Mouse (Mus musculus) thymus, postnatal 10 days (tissue): Measurements from ENCODE around the gene Mob3b.

ENCODE experiments used
- DNase-seq, 2 experiments: peaks; one replicate each; pipeline ENCODE4 v3.0.0; 2021; ENCODE audit warnings: low spot score in 2 of 2

The Mob3b gene

DNA sequence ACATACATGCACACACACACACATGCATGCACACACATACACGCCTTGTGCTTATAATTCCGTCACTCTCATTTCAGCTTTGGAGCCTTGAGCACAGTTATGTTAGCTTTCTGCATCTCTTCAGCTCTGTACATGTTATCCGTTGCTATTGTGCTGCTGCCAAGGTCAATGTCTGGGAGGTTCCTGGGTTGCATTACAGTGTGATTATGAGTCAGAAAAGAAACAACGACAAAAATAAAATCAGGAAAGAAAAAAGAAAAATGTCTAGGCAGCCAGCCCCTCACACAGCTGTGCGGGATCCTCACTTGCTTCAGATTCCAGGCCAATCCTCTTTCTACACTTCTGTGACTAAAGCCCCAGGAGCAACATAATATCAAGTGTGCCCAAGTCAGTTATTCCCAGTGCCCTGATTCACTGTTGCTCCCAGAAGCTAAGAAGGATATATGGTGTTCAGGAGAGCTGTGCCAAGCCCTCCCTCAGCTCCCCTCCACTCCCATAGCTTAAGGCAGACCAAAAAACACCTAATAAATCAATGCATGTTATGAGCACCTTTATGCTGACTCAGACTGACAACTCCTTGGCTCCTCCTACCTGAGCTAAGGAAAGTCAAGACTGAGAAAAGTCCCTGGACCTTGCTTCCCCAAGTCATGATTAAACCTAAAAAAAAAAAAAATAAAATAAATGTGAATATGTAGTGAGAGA is 152.1 kb downstream of the Mob3b start:
- DNase-seq = no peak

DNA sequence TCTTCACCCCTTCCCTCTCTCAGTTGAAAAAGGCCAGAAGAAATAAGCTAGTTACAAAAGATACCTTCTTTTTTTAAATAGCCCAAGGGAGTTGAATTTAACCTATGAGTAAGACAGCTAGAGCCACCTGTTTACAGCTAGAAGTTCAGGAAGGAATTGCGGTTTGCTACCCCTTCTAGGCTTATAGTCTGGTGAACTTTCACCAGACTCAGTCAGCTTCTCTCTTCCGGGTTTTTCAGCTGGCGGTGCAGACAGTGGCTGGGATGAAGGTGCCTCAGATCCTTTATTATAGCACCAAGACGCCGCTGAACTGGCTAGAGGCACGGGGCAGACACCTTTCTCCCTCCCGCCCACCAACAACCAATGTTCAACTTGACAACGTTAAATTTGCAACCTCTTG is 152.8 kb downstream of the Mob3b start:
- no peak for DNase-seq

DNA sequence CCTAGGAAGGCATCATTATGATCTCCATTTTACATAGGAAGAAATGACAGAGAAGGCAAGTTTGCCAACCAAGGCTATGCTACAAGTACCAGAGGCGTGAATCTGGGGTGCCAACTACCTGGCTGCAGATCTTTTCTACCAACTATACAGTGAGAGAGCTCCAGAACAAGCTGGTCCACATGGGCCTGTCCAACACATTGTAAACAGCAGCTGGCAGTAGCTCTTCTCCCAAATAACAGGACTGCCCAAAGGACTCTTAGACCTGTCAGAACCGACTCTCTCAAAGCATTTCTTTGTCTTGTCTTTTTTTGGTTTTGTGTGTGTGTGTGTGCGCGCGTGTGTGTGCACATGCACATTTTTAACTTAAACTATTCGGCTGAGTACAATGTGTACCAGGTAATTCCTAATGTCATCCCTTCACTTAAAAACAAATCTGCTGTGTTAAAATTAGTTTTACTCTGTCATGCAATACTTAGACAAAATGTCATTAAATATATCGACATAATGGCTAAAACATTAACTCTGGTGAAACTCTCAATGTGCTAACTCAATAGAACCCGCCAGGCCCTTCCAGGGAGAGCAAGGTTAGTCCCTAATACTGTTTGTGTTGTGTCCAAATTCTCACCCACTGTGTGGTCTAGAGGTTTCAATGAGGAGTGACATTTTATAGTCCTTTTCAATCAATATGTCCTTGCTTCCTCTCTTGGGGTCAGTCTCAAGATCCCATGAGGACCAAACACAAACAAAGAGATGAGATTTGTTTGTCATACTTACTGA is 153.5 kb downstream of the Mob3b start:
- no peak for DNase-seq

DNA sequence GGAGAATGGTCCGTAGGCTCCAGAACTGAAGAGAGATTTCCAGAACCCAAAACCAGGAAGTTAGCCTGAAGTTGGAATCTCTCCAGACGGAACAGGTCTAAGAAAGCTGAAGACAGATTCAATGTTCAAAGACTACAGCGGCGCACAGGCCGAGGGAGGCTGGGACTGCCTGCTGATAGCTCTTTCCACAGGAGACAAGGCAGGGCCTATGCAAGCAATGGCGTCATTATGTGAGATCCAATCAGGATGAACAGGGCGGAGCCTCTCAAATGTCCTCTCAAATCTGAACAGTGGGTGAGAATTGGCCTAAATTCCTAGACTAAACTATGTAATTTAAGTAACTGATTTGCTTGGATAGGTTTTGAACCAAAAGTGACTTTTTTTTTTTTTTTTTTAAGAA is 160.7 kb downstream of the Mob3b start:
- no peak for DNase-seq

DNA sequence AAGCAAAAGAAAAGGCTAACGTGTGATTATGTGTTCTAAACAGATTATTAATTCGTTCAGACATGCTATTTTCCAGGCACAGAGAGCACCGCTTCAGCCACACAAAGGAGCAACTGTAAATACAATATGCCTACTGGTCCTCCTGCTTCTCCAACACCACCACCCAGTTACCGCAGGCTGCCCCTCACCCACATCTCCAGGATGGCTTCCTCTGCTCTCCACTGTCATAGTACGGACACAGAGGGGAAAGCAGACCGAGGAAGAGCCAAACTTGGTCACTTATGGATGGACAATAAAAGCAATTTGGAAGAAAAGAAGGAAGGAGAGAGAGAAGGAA is 163.7 kb downstream of the Mob3b start:
- DNase-seq = no peak

DNA sequence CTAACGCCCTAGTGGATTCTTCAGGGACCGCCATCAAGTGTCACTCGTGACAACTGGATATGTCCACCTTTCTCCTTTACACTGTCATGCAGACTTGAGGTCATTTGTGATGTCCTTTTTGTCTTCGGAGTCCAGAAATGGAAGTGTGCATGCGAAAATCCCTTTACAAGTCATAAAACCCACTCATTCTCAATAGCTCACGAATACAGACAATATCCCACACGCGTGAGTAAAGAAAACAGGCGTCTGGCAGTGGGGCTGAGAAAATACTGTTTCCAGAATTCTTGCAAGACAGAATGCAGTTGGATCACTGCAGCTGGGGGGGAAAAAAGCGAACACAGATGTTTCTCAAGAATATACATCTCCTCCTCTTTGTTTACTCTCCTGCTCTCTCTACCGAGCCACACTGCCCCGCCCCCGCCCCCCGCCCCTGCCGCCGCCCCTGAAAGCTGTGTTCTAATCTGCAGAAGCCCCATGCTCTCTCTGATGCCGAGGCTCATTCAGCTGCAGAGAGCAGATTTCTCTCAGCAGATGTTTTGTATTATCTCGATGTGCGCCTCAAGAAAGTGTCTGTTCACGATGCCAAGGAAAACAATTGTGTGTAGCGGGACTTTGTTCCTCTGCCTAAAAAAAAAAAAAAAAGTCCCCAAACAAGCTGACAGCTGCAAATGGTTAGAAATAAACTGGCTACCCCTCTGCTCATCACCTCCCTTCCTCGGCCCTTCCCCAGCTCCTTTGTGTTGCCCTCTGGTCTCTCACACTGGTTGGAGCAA is 164.2 kb downstream of the Mob3b start:
- no peak for DNase-seq

DNA sequence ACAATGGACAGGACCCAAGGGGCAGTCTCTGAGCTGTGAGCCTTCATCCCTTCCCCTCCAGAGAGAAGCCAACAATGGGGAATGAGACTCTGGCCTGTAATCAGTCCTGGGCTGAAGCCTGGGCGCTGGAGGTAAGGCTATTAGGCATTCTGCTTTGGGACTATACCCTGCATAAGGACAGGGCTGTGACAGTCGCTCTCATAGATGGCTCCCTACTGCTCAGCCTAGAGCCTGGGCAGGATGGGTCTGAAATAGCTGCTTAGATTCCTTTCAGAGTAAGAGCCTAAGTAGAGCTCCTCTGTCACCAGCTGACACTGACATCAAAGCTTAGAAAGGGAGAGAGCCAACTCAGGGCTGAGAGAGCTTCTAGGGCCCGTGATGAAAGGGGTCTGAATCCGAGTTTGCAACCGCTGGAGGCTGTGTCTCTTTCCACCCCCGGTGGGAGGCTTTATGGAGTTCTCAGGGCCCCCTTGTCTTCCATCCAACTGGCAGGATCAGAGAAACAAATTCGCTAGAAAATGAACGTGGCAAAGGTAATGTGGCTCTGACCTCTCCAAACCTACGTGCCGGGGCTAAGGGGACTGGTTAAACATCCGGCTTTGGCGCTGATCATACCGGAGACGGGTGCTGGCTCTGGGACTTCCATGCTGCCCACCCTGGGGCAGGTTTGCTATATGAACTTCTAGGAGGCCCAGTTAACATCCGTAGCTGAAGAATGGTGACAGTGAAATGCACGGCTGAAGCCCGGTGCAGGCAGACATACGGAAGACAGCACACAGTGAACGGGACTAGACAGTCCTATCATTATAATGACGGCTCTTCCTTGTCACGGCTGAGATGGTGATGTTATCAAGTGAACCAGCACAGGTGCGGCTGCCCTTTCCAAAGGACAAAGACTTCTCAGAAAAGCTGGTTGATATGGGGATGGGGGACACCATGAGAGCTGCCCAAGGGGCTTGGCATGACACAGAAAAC is 165.1 kb downstream of the Mob3b start:
- no peak for DNase-seq

DNA sequence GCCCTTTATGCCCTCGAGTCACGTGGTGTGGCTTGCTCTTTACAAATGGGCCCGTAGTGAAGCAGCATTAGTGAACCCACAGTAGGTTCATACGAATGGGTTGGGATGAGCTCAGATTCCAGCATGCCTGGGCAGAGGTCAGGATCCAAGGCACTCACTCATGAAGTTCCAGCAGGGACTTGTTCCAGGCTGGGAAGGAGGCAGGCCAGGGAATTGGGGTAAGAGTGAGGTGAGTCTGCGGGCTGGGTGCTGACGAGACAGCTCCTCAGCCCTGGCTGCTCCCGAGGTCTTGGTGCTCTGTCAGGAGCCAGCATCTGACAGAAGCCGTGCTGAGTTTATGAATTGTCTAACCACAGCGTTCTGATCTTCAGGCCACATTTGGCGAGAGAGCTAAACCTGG is 166.2 kb downstream of the Mob3b start:
- no peak for DNase-seq

DNA sequence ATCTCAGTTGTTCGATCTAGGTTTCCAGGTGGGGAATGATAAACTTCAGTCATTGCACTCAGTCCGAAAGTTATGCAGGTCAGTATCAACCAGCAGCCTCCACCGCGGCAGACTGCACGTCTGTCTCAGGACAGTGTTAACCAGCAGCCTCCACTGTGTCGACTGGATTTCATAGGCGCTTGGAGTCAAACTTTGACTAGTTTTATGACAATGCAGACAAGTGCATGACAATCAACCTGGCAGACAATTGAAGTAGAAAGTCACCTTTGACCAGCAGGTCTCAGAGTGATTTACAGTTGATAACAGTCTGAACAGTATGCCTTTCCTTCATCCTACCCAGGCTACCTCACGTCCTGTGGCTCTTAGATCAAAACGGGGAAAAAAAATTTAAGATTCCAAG is 166.6 kb downstream of the Mob3b start:
- no peak for DNase-seq

DNA sequence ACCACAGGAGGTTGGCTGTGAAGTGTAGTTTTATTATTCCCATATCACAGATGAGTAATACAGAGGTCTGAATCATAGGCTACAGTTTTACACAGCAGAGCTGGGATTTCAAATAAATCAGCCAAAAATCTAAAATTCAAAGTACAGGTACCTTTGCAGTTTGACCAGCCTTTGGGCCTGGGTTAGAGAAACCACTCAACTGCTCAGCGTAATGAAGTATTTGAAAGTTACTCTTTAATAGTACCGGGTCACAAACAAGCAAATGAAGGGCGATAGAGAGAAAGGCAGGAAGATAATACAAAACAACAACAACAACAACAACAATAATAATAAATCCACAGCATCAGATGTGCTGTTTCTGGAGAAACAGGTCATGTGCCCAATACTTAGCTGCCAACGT is 169.7 kb downstream of the Mob3b start:
- DNase-seq = no peak

DNA sequence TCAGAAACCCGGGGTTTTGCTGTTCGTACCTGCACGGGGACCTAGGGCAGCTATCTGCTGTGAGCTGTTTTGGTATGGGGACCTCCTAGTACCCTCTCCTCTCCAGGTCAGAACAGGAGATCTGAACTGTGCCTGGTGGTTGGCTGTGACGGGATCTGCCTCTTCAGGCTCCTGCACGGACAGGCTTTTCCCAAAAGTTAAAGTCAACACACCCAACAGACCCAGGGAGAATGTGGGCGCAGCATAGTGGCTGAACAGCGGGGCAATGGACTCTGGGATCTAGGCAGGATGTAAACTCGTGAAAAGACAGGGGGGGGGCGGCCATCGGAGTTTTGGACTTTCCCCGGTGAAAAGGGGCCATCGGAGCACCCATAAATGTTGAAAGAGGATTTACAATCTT is 170.2 kb downstream of the Mob3b start:
- no peak for DNase-seq

DNA sequence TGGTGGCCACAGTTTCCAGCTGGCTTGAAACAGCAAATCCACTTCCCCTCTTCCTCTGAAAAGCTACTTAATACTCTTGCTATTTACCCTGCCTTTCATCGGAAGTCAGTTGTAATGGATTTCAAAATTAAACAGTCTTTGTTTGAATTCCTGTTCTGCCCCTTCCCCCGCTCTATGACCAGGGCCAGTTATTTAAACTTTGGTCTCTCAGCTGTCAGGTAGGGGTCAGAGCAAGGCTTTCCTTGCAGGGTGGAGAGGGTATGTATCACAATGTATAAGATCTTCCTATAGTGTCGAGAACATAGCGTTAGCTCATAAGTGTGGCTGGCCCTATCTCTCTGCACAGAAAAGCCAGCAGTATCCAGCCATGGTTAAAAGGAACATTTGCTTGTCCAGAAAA is 170.6 kb downstream of the Mob3b start:
- no peak for DNase-seq

DNA sequence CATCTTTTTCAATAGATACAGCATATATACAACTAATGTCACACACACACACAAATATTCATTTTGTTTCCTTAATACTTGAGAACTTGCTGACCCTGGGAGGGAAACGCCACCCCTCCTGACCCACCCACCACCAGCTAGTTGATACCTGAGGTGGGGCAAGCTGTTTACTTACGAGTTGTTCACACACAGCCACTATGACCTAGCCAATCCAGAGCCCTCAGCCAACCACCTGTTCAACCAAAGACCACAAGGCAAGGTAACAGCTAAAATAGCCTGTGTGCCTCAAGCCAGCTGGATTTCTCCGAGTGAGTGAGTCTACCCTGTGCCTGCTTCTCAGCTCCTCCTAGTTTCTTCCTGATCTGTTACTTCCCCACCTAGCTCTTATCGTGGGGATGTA is 172.9 kb downstream of the Mob3b start:
- no peak for DNase-seq

DNA sequence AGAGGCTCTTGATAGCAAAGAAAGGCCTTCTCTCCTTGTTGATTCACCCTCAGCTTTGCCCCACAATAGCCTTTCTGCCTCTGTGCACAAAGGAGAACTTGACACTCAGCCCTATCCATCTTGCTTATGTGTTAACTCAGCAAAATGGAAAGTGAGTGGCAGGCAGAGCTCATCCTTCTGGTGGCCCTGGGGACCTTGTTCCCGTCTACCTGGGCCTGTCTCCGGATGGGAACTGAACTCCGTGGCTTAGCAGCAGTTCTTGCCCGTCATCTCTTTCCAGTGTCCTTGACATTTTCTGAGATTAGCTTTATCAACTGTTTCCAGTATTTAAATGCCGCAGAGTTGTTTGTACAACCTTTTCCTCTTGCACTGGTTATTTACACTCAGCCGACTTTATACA is 173.8 kb downstream of the Mob3b start:
- no peak for DNase-seq

DNA sequence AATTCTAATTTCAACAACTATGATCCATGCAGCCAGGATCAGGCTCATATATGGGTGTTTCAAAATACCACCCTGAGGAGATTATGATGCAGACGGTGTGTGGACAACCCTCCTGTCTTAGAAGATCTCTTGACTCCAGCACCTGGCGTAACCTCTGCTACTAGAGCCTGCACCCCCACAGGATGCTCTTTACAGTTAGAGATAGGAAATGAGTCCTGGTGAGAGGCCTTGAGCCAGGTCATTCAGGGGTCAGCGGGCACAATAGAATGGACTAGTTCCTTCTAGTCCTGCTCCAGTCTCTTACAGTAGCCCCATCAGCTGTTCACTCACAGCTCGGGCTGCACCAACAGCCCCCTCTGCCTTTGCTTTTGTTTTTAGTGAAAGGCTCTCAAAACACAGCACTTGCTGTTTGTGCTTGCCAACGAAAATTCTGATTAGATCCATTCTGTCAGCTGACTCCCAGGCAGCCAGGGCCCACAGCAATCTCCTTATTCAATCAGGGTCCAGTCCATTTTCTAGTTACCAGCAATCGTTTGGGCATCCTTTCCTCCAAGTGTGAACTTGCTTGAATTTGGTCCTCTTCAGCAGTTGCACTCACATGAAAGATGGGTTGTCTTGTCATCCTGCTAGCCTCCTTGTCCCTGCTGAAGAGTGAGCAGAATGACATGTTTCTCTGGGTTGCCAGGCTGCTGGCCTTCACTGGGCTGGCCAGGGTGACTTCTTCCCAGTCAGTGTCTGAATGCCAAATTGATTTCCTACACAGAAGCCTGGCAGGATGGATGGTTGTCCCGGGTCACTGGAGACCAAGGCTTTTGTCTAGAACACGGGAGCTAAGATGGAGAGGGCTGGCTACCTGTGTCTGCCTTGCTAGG is 175.7 kb downstream of the Mob3b start:
- DNase-seq = no peak

DNA sequence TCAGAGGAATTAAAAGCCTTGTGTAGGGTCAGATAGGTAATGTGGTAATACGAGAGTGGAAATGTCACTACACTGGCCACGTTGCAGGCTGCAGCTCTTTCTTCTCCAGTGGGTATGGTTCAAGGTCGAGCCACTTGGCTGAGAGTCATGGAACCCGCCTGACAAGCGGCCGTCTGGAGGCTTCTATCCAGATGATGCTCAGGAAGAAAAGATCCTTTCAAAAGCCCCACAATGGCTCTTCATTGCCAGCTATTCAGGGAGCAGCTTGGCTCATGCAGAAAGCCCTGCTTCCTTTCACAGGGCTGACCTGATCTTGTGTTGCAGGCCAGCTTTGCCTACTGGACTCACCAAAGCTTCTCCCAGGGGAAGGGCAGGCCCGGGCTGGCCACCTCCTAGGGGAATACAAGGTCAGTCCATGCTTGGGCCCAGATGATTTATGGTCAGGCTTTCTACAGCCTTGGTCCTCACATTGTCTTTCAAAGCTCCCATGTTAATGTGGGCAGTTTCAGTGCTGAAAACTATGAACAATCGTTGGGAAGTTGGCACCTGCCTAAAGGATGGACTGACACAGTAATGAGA is 176.7 kb downstream of the Mob3b start:
- no peak for DNase-seq

DNA sequence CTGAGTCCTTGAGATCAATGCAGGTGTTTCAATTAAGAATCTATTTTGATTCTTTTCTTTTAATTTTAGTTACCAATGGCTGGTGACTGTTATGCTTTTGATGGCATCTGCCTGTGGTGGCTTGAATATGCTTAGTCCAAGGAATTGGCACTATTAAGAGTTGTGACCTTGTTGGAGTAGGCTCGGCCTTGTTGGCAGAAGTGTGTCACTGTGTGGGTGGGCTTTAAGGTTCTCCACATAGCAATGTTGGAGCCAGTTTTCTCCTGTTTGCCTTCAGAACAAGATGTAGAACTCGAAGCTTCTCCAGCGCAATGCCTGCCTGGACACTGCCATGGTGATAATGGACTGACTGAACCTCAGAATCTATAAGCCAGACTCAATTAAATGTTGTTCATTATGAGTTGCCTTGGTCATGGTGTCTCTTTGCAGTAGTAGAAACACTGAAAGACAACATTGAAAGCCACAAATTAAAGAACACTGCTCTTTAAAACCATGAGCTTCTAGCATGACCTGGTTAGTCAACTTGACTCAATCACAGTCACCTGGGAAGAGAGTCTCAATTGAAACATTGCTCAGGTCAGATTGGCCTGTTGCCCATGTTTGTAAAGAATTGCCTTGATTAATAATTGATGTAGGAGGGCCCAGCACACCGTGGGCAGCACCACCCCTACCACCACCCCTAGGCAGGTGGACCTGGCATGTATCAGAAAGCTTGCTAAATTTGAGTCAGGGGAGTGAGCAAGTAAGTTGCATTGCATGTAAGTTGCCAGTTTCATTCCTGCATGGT is 180.2 kb downstream of the Mob3b start:
- DNase-seq = no peak

DNA sequence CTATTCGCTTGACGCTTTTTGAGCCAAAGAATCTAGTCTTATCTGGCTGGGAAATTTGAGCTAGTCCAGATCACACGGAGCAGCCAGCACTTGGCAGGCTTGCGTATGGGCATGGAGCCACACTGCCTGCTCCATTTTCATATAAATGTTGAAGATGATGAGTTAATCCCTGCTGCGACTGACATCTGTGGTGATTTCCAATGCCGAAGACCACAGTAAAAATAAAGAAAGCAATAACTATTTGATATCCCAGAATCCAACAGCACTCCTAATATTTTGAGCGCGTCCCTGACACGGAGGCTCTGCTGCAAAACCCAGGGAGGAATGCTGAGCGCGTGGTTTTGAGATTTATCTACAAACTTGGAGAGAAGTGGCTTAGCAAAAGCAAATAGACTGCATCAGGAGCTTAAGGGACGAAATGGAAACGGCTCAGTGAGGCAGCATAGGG is 180.9 kb downstream of the Mob3b start:
- no peak for DNase-seq

DNA sequence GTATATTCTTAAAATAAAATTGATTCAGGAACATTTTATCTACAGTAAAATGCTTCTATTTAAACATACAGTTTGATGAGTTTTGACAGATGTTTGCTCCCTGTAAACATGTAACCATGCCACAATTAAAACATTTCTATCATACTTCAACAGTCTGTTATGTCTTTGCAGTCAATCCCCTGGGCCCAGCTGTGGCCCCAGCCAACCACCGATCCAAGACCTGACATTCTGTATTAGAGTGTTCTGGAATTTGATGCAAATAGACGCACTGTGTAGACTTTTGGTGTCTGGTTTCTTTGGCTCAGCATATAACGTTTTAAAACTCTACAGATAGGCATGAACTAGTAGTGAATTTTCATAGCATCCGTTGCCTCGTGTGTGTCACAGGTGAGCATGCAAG is 182.5 kb downstream of the Mob3b start:
- no peak for DNase-seq

DNA sequence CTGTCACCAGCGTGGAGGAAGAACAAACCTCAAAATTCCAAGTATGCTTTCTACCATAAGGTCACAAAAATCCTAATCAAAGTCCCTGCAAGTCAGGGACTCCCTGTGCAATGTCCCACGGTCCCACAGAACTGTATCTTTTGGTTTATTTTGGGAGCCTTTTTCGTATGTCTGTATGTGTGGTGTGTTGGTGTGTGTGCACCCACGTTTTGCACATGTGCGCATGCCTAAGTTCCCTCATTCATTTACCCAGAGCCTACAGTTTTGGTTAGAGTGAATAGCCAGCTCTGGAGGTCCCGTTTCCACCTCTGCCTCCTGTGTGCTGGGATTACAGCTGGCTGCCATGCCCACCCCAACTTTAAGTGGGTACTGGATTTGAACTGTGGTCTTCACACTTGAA is 189.7 kb downstream of the Mob3b start:
- DNase-seq = no peak
